Mouse (Mus musculus): ENCODE data around the gene Vps50. TPM values are rescaled to one million over a fixed set of nuclear protein-coding genes. Genes with fewer than 3 reads are reported as not detected.
"Not testable (repeated sequence)": the region's sequence is repeated elsewhere in the genome, so short reads cannot be mapped to it uniquely, and the experiment has no call there.

Vps50 gene
- polyA plus RNA-seq (2012; rRNA removed) = 12.0 and 13.7 TPM in 2 replicates

GRCm38 (mm10) chr6:3498162-3498848 lies at the start of gene Vps50, which contains the start of gene Hepacam2:
TSS of gene Vps50 (plus strand) at chr6:3498382.
TSS of gene Hepacam2 (minus strand) at chr6:3498298.
- peak; percentile 52 for DNase-seq (ENCODE audit: low spot score)

- DNase-seq (ENCODE audit: low spot score) = no peak
These were observed 43.8 kb upstream of the Vps50 start for GRCm38 (mm10) chr6:3454421-3454820.

GRCm38 (mm10) chr6:3455944-3456536 lies 42.1 kb upstream of the Vps50 start:
- no peak for DNase-seq (ENCODE audit: low spot score)

- no peak for DNase-seq (ENCODE audit: low spot score)
These were observed 35.2 kb upstream of the Vps50 start for GRCm38 (mm10) chr6:3463026-3463425.

- no peak for DNase-seq (ENCODE audit: low spot score)
These were observed 34.6 kb upstream of the Vps50 start for GRCm38 (mm10) chr6:3463594-3463993.

- no peak for DNase-seq (ENCODE audit: low spot score)
These were observed 29.6 kb upstream of the Vps50 start for GRCm38 (mm10) chr6:3468627-3469026.

- no peak for DNase-seq (ENCODE audit: low spot score)
These were observed 27.5 kb upstream of the Vps50 start for GRCm38 (mm10) chr6:3470706-3471105.

- DNase-seq (ENCODE audit: low spot score) = no peak
These were observed 21.9 kb upstream of the Vps50 start for GRCm38 (mm10) chr6:3476299-3476698.

- DNase-seq (ENCODE audit: low spot score) = no peak
These were observed 18.3 kb upstream of the Vps50 start for GRCm38 (mm10) chr6:3479853-3480252.

GRCm38 (mm10) chr6:3481705-3482104 lies 16.5 kb upstream of the Vps50 start:
- no peak for DNase-seq (ENCODE audit: low spot score)

GRCm38 (mm10) chr6:3485133-3485532 lies 13.0 kb upstream of the Vps50 start:
- no peak for DNase-seq (ENCODE audit: low spot score)

GRCm38 (mm10) chr6:3487355-3487754 lies 10.8 kb upstream of the Vps50 start:
- no peak for DNase-seq (ENCODE audit: low spot score)

- no peak for DNase-seq (ENCODE audit: low spot score)
These were observed 3.9 kb upstream of the Vps50 start for GRCm38 (mm10) chr6:3494285-3494684.

- DNase-seq (ENCODE audit: low spot score) = no peak
These were observed 2.0 kb upstream of the Vps50 start for GRCm38 (mm10) chr6:3496210-3496609.

- no peak for DNase-seq (ENCODE audit: low spot score)
These were observed 2.1 kb downstream of the Vps50 start for GRCm38 (mm10) chr6:3500286-3500685.

- DNase-seq (ENCODE audit: low spot score) = no peak
These were observed 7.1 kb downstream of the Vps50 start for GRCm38 (mm10) chr6:3505289-3505688.

GRCm38 (mm10) chr6:3507078-3507477 lies 8.9 kb downstream of the Vps50 start:
- no peak for DNase-seq (ENCODE audit: low spot score)

GRCm38 (mm10) chr6:3508151-3508550 lies 10.0 kb downstream of the Vps50 start:
- not testable (repeated sequence) for DNase-seq (ENCODE audit: low spot score)

- no peak for DNase-seq (ENCODE audit: low spot score)
These were observed 11.6 kb downstream of the Vps50 start for GRCm38 (mm10) chr6:3509782-3510181.

GRCm38 (mm10) chr6:3511116-3511515 lies 12.9 kb downstream of the Vps50 start:
- no peak for DNase-seq (ENCODE audit: low spot score)

GRCm38 (mm10) chr6:3511612-3512011 lies 13.4 kb downstream of the Vps50 start:
- no peak for DNase-seq (ENCODE audit: low spot score)

- no peak for DNase-seq (ENCODE audit: low spot score)
These were observed 14.4 kb downstream of the Vps50 start for GRCm38 (mm10) chr6:3512611-3513010.

GRCm38 (mm10) chr6:3528198-3528597 lies 30.0 kb downstream of the Vps50 start:
- DNase-seq (ENCODE audit: low spot score) = no peak

GRCm38 (mm10) chr6:3531445-3531844 lies 33.3 kb downstream of the Vps50 start:
- no peak for DNase-seq (ENCODE audit: low spot score)
